Mouse (Mus musculus): Measurements from ENCODE around the gene Setdb1. TPM values are rescaled to one million over a fixed set of nuclear protein-coding genes. Genes with fewer than 3 reads are reported as not detected.
"Not testable (repeated sequence)": the region's sequence is repeated elsewhere in the genome, so short reads cannot be mapped to it uniquely, and the experiment has no call there.

Gene Setdb1
- polyA plus RNA-seq, 1 experiment from 2014 or later = 35.2 TPM

DNA sequence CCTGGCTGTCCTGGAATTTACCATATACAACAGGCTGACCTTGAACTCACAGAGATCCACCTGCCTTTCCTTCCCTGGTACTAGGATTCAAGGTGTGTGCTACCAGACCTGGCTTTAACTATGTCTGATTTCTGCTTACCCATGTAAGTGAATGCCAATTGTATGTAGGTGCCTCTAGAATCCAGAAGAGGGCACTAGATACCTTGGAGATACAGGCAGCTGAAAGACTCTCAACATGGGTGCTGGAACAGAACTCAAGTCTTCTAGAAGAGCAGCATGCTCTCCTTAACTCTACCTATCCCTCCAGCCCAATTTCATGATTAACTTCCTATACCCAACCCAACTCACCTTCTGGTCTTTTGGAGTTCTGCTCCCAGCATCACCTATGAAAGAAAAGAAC is 7.5 kb downstream of the Setdb1 start:
- no peaks in the 10 kb centered on the region for H3K27me3 ChIP-seq (ENCODE audit: control insufficient read depth, insufficient read depth, low read length)
- H3K4me2 ChIP-seq (ENCODE audit: low read depth, low read length) = no peak overlapping the region
- H3K9me3 ChIP-seq (replicated peaks; ENCODE audit: control insufficient read depth, low read length) = no peaks in the 10 kb centered on the region
- no peak overlapping the region for H3K9ac ChIP-seq (ENCODE audit: low read length)
- peaks cover 24% of the 10 kb centered on the region for H3K36me3 ChIP-seq (ENCODE audit: control insufficient read depth, insufficient read depth, low read length)
- no peak for ATAC-seq (ENCODE audit: insufficient read depth, low FRiP score)
- no peak overlapping the region for H3K27ac ChIP-seq (ENCODE audit: low read length)
- H3K4me3 ChIP-seq (replicated peaks; ENCODE audit: low read length) = no peak overlapping the region
- no peaks in the 10 kb centered on the region for H3K4me1 ChIP-seq (ENCODE audit: control insufficient read depth, insufficient read depth, low read length)

- H3K9me3 ChIP-seq (replicated peaks; ENCODE audit: control insufficient read depth, low read length); H3K27ac ChIP-seq (ENCODE audit: low read length); H3K4me3 ChIP-seq (replicated peaks; ENCODE audit: low read length); H3K9ac ChIP-seq (ENCODE audit: low read length); H3K27me3 ChIP-seq (ENCODE audit: control insufficient read depth, insufficient read depth, low read length); ATAC-seq (ENCODE audit: insufficient read depth, low FRiP score); H3K4me1 ChIP-seq (ENCODE audit: control insufficient read depth, insufficient read depth, low read length); H3K4me2 ChIP-seq (ENCODE audit: low read depth, low read length): not testable (repeated sequence)
- peaks cover 22% of the 10 kb centered on the region for H3K36me3 ChIP-seq (ENCODE audit: control insufficient read depth, insufficient read depth, low read length)
- 95% methylated on average over 5 of the region's 5 CpGs for WGBS
Measured at GRCm38 (mm10) chr3:95348343-95348742, 8.7 kb downstream of the Setdb1 start.

GRCm38 (mm10) chr3:95346454-95346853 is 10.5 kb downstream of the Setdb1 start:
- Histone ChIP-seq H3K27me3 (ENCODE audit: control insufficient read depth, insufficient read depth, low read length) (no peaks in the 10 kb centered on the region), H3K4me2 (ENCODE audit: low read depth, low read length) (no peak overlapping the region), H3K4me3 (replicated peaks; ENCODE audit: low read length) (no peak overlapping the region), H3K36me3 (ENCODE audit: control insufficient read depth, insufficient read depth, low read length) (peaks cover 23% of the 10 kb centered on the region), H3K27ac (ENCODE audit: low read length) (no peak overlapping the region), H3K9me3 (replicated peaks; ENCODE audit: control insufficient read depth, low read length) (no peaks in the 10 kb centered on the region), H3K9ac (ENCODE audit: low read length) (no peak overlapping the region), H3K4me1 (ENCODE audit: control insufficient read depth, insufficient read depth, low read length) (no peaks in the 10 kb centered on the region)
- no peak for ATAC-seq (ENCODE audit: insufficient read depth, low FRiP score)
- WGBS = 90% methylated on average over 7 of the region's 7 CpGs

DNA sequence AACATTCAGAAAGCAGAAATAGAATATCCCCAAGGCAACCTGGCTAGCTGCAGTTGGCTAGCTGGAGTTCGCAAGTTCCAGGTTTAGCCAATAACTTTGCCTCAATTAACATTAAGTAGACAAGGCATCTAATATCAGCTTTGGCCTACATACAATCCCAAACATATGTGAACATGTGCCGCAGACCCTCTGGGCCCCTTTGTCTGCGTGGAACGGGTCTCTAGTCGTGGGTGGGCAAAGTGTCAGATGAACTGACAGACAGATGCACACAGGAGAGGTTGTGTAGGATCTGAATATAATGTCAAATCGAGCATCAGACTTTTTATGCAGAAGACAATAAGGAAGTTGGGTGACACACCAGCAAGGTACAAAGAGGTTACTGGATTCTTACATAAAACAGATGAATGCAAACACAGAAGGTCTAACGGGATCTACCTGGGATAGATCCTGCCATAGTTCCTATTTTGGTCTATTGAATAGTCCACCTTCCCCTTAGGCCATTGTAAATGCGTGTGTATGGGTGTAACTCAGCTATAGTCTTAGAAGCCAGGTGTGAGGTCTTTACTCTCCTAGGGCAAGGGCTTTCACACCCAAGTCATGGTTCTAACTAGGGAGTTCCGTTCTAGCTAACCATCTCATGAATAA is 13.5 kb downstream of the Setdb1 start:
- not testable (repeated sequence) for H3K9ac ChIP-seq (ENCODE audit: low read length); H3K4me2 ChIP-seq (ENCODE audit: low read depth, low read length); H3K4me3 ChIP-seq (replicated peaks; ENCODE audit: low read length); ATAC-seq (ENCODE audit: insufficient read depth, low FRiP score); H3K9me3 ChIP-seq (replicated peaks; ENCODE audit: control insufficient read depth, low read length); H3K27ac ChIP-seq (ENCODE audit: low read length); H3K27me3 ChIP-seq (ENCODE audit: control insufficient read depth, insufficient read depth, low read length); H3K4me1 ChIP-seq (ENCODE audit: control insufficient read depth, insufficient read depth, low read length)
- H3K36me3 ChIP-seq (ENCODE audit: control insufficient read depth, insufficient read depth, low read length) = peaks cover 27% of the 10 kb centered on the region
- 92% methylated on average over 9 of the region's 9 CpGs for WGBS

GRCm38 (mm10) chr3:95338251-95338650 is 18.8 kb downstream of the Setdb1 start:
- Histone ChIP-seq H3K27ac (ENCODE audit: low read length) (no peak overlapping the region), H3K27me3 (ENCODE audit: control insufficient read depth, insufficient read depth, low read length) (no peaks in the 10 kb centered on the region), H3K4me3 (replicated peaks; ENCODE audit: low read length) (no peak overlapping the region), H3K9ac (ENCODE audit: low read length) (no peak overlapping the region), H3K36me3 (ENCODE audit: control insufficient read depth, insufficient read depth, low read length) (peaks cover 46% of the 10 kb centered on the region), H3K4me2 (ENCODE audit: low read depth, low read length) (no peak overlapping the region), H3K4me1 (ENCODE audit: control insufficient read depth, insufficient read depth, low read length) (no peaks in the 10 kb centered on the region), H3K9me3 (replicated peaks; ENCODE audit: control insufficient read depth, low read length) (no peaks in the 10 kb centered on the region)
- no peak for ATAC-seq (ENCODE audit: insufficient read depth, low FRiP score)
- WGBS = 94% methylated on average over 4 of the region's 4 CpGs

- H3K36me3 ChIP-seq (ENCODE audit: control insufficient read depth, insufficient read depth, low read length) = peaks cover 49% of the 10 kb centered on the region
- H3K9me3 ChIP-seq (replicated peaks; ENCODE audit: control insufficient read depth, low read length) = no peaks in the 10 kb centered on the region
- H3K4me2 ChIP-seq (ENCODE audit: low read depth, low read length) = no peak overlapping the region
- no peak overlapping the region for H3K4me3 ChIP-seq (replicated peaks; ENCODE audit: low read length)
- no peak overlapping the region for H3K27ac ChIP-seq (ENCODE audit: low read length)
- 96% methylated on average over 4 of the region's 4 CpGs for WGBS
- H3K9ac ChIP-seq (ENCODE audit: low read length) = no peak overlapping the region
- no peaks in the 10 kb centered on the region for H3K27me3 ChIP-seq (ENCODE audit: control insufficient read depth, insufficient read depth, low read length)
- H3K4me1 ChIP-seq (ENCODE audit: control insufficient read depth, insufficient read depth, low read length) = no peaks in the 10 kb centered on the region
- ATAC-seq (ENCODE audit: insufficient read depth, low FRiP score) = no peak
Measured at GRCm38 (mm10) chr3:95337345-95337744, 19.7 kb downstream of the Setdb1 start.

- no peaks in the 10 kb centered on the region for H3K9me3 ChIP-seq (replicated peaks; ENCODE audit: control insufficient read depth, low read length)
- no peak overlapping the region for H3K9ac ChIP-seq (ENCODE audit: low read length)
- no peaks in the 10 kb centered on the region for H3K4me1 ChIP-seq (ENCODE audit: control insufficient read depth, insufficient read depth, low read length)
- WGBS = 56% methylated on average over 1 of the region's 1 CpGs
- H3K4me3 ChIP-seq (replicated peaks; ENCODE audit: low read length) = no peak overlapping the region
- no peak overlapping the region for H3K4me2 ChIP-seq (ENCODE audit: low read depth, low read length)
- ATAC-seq (ENCODE audit: insufficient read depth, low FRiP score) = no peak
- H3K27ac ChIP-seq (ENCODE audit: low read length) = no peak overlapping the region
- H3K36me3 ChIP-seq (ENCODE audit: control insufficient read depth, insufficient read depth, low read length) = peaks cover 24% of the 10 kb centered on the region
- H3K27me3 ChIP-seq (ENCODE audit: control insufficient read depth, insufficient read depth, low read length) = no peaks in the 10 kb centered on the region
Measured at GRCm38 (mm10) chr3:95331528-95331927, 25.5 kb downstream of the Setdb1 start.

DNA sequence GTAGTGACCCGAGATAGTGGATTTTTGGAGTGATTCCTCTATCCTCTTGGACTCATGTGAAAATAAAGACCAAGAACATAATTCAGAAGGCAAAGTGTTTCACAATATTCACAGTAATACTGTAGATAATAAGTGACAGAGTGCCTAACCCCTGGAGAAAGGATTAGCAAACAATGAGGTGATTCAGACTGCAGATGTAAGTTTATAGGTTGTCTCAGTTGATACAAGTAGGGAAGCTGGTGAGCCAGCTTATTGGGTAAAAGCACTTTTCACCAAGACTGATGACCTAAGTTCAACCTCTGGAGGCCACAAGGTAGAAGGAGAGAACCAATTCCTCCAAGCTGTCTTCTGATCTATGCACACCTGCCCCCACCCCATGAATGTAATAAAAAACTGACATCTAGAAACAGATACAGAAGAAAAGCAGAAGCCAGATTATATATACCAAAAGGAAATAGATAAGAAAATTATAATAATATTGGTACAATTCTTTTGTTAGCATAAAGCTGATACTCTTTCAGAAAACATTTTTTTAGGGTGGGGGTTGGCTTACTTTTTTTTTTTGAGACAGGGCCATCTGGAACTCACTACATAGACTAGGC is 28.1 kb downstream of the Setdb1 start:
- H3K4me2 ChIP-seq (ENCODE audit: low read depth, low read length) = no peak overlapping the region
- H3K9me3 ChIP-seq (replicated peaks; ENCODE audit: control insufficient read depth, low read length) = no peaks in the 10 kb centered on the region
- H3K27me3 ChIP-seq (ENCODE audit: control insufficient read depth, insufficient read depth, low read length) = no peaks in the 10 kb centered on the region
- H3K9ac ChIP-seq (ENCODE audit: low read length) = no peak overlapping the region
- H3K4me1 ChIP-seq (ENCODE audit: control insufficient read depth, insufficient read depth, low read length) = no peaks in the 10 kb centered on the region
- no peak for ATAC-seq (ENCODE audit: insufficient read depth, low FRiP score)
- H3K36me3 ChIP-seq (ENCODE audit: control insufficient read depth, insufficient read depth, low read length) = peaks cover 35% of the 10 kb centered on the region
- no peak overlapping the region for H3K27ac ChIP-seq (ENCODE audit: low read length)
- H3K4me3 ChIP-seq (replicated peaks; ENCODE audit: low read length) = no peak overlapping the region
- 83% methylated on average over 1 of the region's 1 CpGs for WGBS

DNA sequence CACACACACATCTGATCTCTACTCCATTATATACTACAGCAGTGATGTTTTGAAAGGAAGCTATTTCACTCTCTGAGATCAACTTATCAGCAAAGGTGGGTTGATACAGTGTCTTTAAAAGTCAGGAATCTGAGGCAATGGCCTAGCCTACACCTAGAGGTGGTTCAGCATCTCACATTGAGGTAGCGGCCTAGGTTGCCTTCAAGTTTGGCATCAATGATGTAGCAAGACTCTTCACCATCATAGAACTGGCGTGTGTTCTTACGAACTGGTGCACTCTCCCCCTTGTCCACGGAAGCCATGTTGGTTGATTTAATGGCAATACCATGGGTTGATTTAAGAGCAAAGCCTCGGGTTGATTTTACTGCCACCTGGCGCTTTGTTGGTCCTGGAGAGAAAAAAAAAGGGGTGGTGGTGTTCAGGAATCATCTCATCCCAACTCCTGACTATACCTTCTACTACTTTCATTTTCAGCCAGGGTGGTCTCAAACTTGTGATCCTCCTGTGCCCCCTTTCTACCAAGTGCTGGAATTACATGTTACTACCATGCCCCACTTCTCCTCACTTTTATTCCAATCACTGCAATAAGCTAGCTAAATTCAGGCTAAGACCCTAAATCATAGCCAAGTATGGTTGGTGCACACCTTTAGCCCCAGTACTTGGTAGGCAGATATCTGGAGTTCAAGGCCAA is 32.4 kb downstream of the Setdb1 start:
- H3K36me3 ChIP-seq (ENCODE audit: control insufficient read depth, insufficient read depth, low read length) = peaks cover 39% of the 10 kb centered on the region
- H3K4me1 ChIP-seq (ENCODE audit: control insufficient read depth, insufficient read depth, low read length) = no peaks in the 10 kb centered on the region
- H3K4me3 ChIP-seq (replicated peaks; ENCODE audit: low read length) = no peak overlapping the region
- no peaks in the 10 kb centered on the region for H3K27me3 ChIP-seq (ENCODE audit: control insufficient read depth, insufficient read depth, low read length)
- H3K4me2 ChIP-seq (ENCODE audit: low read depth, low read length) = no peak overlapping the region
- ATAC-seq (ENCODE audit: insufficient read depth, low FRiP score) = no peak
- H3K9me3 ChIP-seq (replicated peaks; ENCODE audit: control insufficient read depth, low read length) = no peaks in the 10 kb centered on the region
- 89% methylated on average over 6 of the region's 6 CpGs for WGBS
- no peak overlapping the region for H3K9ac ChIP-seq (ENCODE audit: low read length)
- no peak overlapping the region for H3K27ac ChIP-seq (ENCODE audit: low read length)

Measured in stomach, embryonic 16.5 days (tissue).